Mouse (Mus musculus): ENCODE data around the gene Nav1. TPM values are rescaled to one million over a fixed set of nuclear protein-coding genes. Genes with fewer than 3 reads are reported as not detected.

The Nav1 gene
- polyA plus RNA-seq, 1 experiment from 2014 or later, result 3.2 TPM

DNA sequence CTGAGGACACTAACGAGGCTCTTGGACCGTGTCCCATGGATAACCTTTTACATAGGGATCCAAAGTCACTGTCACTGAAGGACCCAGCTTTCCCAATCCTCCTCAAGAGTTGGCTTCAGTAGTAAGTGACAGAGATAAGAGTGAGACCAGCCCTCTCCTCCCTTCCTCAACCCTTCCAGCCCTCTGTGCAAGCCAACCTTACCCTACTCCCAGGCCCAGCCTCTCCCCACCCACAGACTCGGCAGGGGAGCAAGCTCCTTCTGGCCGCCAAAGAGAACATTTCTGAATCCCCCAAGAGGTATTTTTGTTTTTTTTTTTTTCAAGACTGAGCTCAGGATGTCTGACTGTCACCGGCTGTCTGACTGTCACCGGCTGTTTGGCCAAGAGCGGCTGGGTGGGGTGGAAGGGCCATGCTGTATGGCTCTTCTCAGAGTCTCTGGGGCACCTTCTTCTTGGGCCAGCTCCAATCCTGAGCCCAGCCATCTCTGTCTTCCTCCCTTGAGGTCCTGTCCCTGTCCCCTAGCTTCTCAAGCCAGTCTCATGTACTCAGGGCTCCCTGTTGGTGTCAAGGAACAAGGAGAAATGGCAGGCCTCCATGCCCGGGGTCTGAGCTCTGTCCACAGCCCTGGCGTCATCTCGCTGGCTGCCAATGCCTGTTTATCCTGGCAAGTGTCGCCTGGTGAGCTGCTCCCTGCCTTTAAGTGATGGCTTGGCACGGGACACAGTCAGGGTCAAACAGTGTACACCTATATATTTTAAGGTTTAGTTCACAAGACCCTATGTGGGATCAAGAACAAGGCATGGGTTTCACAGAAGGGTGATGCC lies 68.4 kb downstream of the Nav1 start:
- H3K4me1 ChIP-seq, result no peaks in the 10 kb centered on the region; the same call in 1 of the 2 replicates
- H3K9ac ChIP-seq, result no peak overlapping the region
- no peaks in the 10 kb centered on the region for H3K27me3 ChIP-seq (replicated peaks)
- 70% methylated on average over 12 of the region's 12 CpGs for WGBS (ENCODE audit: insufficient replicate concordance)
- no peaks in the 10 kb centered on the region for H3K9me3 ChIP-seq (replicated peaks)
- no peak overlapping the region for H3K4me3 ChIP-seq
- no peaks in the 10 kb centered on the region for H3K36me3 ChIP-seq
- no peak overlapping the region for H3K27ac ChIP-seq
- no peak overlapping the region for H3K4me2 ChIP-seq
- ATAC-seq, result no peak

- H3K27me3 ChIP-seq (replicated peaks), result no peaks in the 10 kb centered on the region
- H3K9ac ChIP-seq, result no peak overlapping the region
- no peaks in the 10 kb centered on the region for H3K36me3 ChIP-seq
- H3K4me3 ChIP-seq, result no peak overlapping the region
- H3K9me3 ChIP-seq (replicated peaks), result no peaks in the 10 kb centered on the region
- no peaks in the 10 kb centered on the region for H3K4me1 ChIP-seq
- no peak overlapping the region for H3K27ac ChIP-seq
- no peak for ATAC-seq
- H3K4me2 ChIP-seq, result no peak overlapping the region
- WGBS (ENCODE audit: insufficient replicate concordance), result 76% methylated on average over 7 of the region's 7 CpGs
Observed at GRCm38 (mm10) chr1:135536822-135537221, 70.3 kb downstream of the Nav1 start.

DNA sequence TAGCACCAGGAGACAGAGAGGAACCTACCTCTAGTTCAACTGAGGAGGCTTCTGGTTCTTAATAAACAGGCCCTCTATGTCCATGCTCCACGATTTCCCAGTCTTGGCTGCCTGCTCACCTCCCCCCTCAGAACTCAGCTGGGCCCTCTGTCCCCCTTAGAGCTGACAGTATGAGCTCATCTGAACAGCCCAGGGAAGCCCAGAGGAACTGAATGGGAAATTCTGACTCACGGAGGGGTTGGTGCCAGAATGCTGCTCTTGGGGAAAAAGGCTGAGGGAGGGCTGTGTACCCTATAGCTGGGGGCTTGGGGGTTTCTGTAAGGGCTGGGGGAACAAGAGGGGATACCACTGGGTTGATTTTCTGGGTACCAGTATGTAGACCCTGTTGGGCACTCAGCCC lies 70.8 kb downstream of the Nav1 start:
- H3K27ac ChIP-seq, result no peak overlapping the region
- H3K36me3 ChIP-seq, result no peaks in the 10 kb centered on the region
- no peak overlapping the region for H3K4me2 ChIP-seq
- H3K9ac ChIP-seq, result no peak overlapping the region
- H3K4me3 ChIP-seq, result no peak overlapping the region
- no peak for ATAC-seq
- no peaks in the 10 kb centered on the region for H3K4me1 ChIP-seq
- 55% methylated on average over 2 of the region's 2 CpGs for WGBS (ENCODE audit: insufficient replicate concordance)
- H3K27me3 ChIP-seq (replicated peaks), result no peaks in the 10 kb centered on the region
- no peaks in the 10 kb centered on the region for H3K9me3 ChIP-seq (replicated peaks)

DNA sequence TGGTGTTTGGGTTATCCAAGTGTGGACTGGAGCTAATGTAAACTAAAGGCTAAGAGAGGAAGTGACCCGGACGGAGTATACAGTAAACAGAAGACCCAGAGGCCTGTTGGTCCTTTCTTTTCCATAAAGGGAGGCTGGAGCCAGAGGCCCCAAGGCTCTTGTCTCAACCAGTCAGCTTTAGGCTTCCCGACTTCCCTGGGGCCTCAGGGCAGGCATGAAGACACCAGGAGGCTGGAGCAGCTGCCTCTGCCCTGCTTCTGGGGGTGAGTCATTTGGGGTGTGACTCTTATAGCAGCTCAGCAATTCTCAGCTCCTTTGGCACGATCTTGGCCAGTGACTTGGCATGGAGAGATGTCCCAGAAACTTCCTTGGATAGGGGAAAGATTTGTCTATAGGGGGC lies 71.8 kb downstream of the Nav1 start:
- H3K4me3 ChIP-seq, result no peak overlapping the region
- H3K4me2 ChIP-seq, result no peak overlapping the region
- H3K4me1 ChIP-seq, result no peaks in the 10 kb centered on the region
- H3K9ac ChIP-seq, result no peak overlapping the region
- ATAC-seq, result no peak
- H3K27me3 ChIP-seq (replicated peaks), result no peaks in the 10 kb centered on the region
- no peaks in the 10 kb centered on the region for H3K36me3 ChIP-seq
- no peak overlapping the region for H3K27ac ChIP-seq
- 49% methylated on average over 4 of the region's 4 CpGs for WGBS (ENCODE audit: insufficient replicate concordance)
- no peaks in the 10 kb centered on the region for H3K9me3 ChIP-seq (replicated peaks)

- Histone ChIP-seq H3K9me3 (replicated peaks) (no peaks in the 10 kb centered on the region), H3K27me3 (replicated peaks) (no peaks in the 10 kb centered on the region), H3K4me1 (no peaks in the 10 kb centered on the region), H3K4me3 (no peak overlapping the region), H3K27ac (no peak overlapping the region), H3K4me2 (no peak overlapping the region), H3K36me3 (no peaks in the 10 kb centered on the region), H3K9ac (no peak overlapping the region)
- no peak for ATAC-seq
- 47% methylated on average over 4 of the region's 4 CpGs for whole genome bisulfite sequencing (ENCODE audit: insufficient replicate concordance)
Observed at GRCm38 (mm10) chr1:135534782-135535181, 72.3 kb downstream of the Nav1 start.

GRCm38 (mm10) chr1:135534070-135534469 lies 73.0 kb downstream of the Nav1 start:
- ATAC-seq, result no peak
- Histone ChIP-seq H3K9me3 (replicated peaks) (no peaks in the 10 kb centered on the region), H3K4me3 (no peak overlapping the region), H3K4me2 (no peak overlapping the region), H3K27me3 (replicated peaks) (no peaks in the 10 kb centered on the region), H3K36me3 (no peaks in the 10 kb centered on the region), H3K27ac (no peak overlapping the region), H3K4me1 (no peaks in the 10 kb centered on the region), H3K9ac (no peak overlapping the region)
- 65% methylated on average over 4 of the region's 4 CpGs for WGBS (ENCODE audit: insufficient replicate concordance)

DNA sequence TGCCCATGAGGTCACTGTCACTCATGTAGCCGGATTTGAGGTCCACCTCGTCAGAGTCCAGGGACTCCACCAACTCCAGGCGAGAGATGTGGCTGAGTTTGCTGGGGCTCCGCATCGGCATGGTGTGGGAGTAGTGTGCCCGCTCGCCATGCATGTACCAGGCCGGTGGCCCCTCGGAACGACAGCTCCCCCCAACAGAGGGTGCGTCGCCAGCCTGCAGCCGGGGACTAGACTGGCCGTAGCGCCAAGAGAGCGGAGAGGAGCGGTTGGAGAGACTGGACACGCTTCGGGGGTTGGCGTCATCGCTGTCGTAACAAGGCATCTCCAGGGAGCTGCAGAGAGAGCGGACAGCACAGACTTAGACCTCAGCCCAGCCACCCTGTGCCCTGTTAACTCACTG lies 74.7 kb downstream of the Nav1 start:
- H3K4me1 ChIP-seq, result no peaks in the 10 kb centered on the region
- WGBS (ENCODE audit: insufficient replicate concordance), result 80% methylated on average over 23 of the region's 23 CpGs
- H3K9ac ChIP-seq, result no peak overlapping the region
- 0 out of 2 replicates have a peak, but pooled peaks cover 2% of the 10 kb centered on the region for H3K36me3 ChIP-seq
- no peaks in the 10 kb centered on the region for H3K27me3 ChIP-seq (replicated peaks)
- H3K9me3 ChIP-seq (replicated peaks), result no peaks in the 10 kb centered on the region
- no peak overlapping the region for H3K4me2 ChIP-seq
- no peak for ATAC-seq
- H3K4me3 ChIP-seq, result no peak overlapping the region
- no peak overlapping the region for H3K27ac ChIP-seq

DNA sequence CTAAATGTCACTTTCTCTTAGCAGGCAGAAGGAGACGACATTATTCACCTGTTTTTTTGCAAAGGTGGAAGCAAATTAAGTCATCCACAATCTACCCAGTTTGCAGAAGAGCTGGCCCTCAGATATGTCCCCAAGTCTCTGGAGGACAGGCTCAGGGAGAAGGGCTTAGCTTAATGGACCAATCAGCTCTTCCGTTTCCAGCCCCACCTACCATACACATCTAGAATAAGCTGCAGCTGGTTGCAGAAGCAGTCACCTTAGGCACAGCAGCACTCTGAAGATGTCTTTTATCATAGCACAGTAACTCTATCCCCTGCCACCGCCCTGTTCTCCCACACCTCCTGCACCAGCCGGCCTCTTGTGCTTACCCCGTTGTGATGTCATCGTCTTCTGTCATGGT lies 75.1 kb downstream of the Nav1 start:
- 81% methylated on average over 6 of the region's 6 CpGs for WGBS (ENCODE audit: insufficient replicate concordance)
- Histone ChIP-seq H3K4me2 (no peak overlapping the region), H3K4me3 (no peak overlapping the region), H3K4me1 (no peaks in the 10 kb centered on the region), H3K27ac (no peak overlapping the region), H3K27me3 (replicated peaks) (no peaks in the 10 kb centered on the region), H3K36me3 (0 out of 2 replicates have a peak, but pooled peaks cover 2% of the 10 kb centered on the region), H3K9me3 (replicated peaks) (no peaks in the 10 kb centered on the region), H3K9ac (no peak overlapping the region)
- ATAC-seq, result no peak

GRCm38 (mm10) chr1:135531081-135531480 lies 76.0 kb downstream of the Nav1 start:
- H3K36me3 ChIP-seq, result 0 out of 2 replicates have a peak, but pooled peaks cover 2% of the 10 kb centered on the region
- H3K4me3 ChIP-seq, result no peak overlapping the region
- H3K4me2 ChIP-seq, result no peak overlapping the region
- no peak overlapping the region for H3K27ac ChIP-seq
- 72% methylated on average over 10 of the region's 10 CpGs for WGBS (ENCODE audit: insufficient replicate concordance)
- H3K9ac ChIP-seq, result no peak overlapping the region
- ATAC-seq, result no peak
- H3K9me3 ChIP-seq (replicated peaks), result no peaks in the 10 kb centered on the region
- no peaks in the 10 kb centered on the region for H3K4me1 ChIP-seq
- no peaks in the 10 kb centered on the region for H3K27me3 ChIP-seq (replicated peaks)

DNA sequence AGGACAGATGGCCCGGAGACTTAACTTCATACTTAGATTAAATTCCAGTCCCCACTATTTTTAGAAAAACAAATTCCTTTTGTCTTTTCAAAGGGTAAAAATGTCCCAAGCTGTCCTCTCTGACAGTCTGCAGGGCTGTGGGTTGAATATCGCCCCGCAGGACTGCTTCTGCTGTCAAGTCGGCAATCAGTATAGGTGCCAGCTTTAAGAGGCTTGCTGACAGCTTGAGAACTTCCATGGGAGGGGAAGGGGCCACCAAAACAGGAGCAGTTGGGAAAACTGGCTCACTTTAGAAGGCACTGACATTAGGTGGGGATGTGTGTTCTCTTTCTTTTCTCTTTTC lies 82.6 kb downstream of the Nav1 start:
- 0 out of 2 replicates have a peak, but pooled peaks cover 5% of the 10 kb centered on the region for H3K36me3 ChIP-seq
- no peak overlapping the region for H3K4me3 ChIP-seq
- no peak overlapping the region for H3K27ac ChIP-seq
- H3K9me3 ChIP-seq (replicated peaks), result no peaks in the 10 kb centered on the region
- WGBS (ENCODE audit: insufficient replicate concordance), result 70% methylated on average over 4 of the region's 4 CpGs
- ATAC-seq, result no peak
- no peaks in the 10 kb centered on the region for H3K4me1 ChIP-seq
- no peak overlapping the region for H3K9ac ChIP-seq
- no peak overlapping the region for H3K4me2 ChIP-seq
- no peaks in the 10 kb centered on the region for H3K27me3 ChIP-seq (replicated peaks)

GRCm38 (mm10) chr1:135523780-135524517 lies 83.1 kb downstream of the Nav1 start:
- H3K27ac ChIP-seq, result no peak overlapping the region
- no peak overlapping the region for H3K4me3 ChIP-seq
- ATAC-seq, result no peak
- no peak overlapping the region for H3K4me2 ChIP-seq
- no peaks in the 10 kb centered on the region for H3K9me3 ChIP-seq (replicated peaks)
- H3K27me3 ChIP-seq (replicated peaks), result no peaks in the 10 kb centered on the region
- H3K36me3 ChIP-seq, result 0 out of 2 replicates have a peak, but pooled peaks cover 5% of the 10 kb centered on the region
- H3K9ac ChIP-seq, result no peak overlapping the region
- H3K4me1 ChIP-seq, result no peaks in the 10 kb centered on the region
- 55% methylated on average over 12 of the region's 12 CpGs for WGBS (ENCODE audit: insufficient replicate concordance)

- no peak overlapping the region for H3K4me2 ChIP-seq
Observed at GRCm38 (mm10) chr1:135523344-135523743, 83.8 kb downstream of the Nav1 start.

More at GRCm38 (mm10) chr1:135523344-135523743, 83.8 kb downstream of the Nav1 start:
- 0 out of 2 replicates have a peak, but pooled peaks cover 3% of the 10 kb centered on the region for H3K36me3 ChIP-seq
- no peaks in the 10 kb centered on the region for H3K27me3 ChIP-seq (replicated peaks)
- H3K27ac ChIP-seq, result no peak overlapping the region
- no peak overlapping the region for H3K4me3 ChIP-seq
- no peaks in the 10 kb centered on the region for H3K4me1 ChIP-seq
- no peak for ATAC-seq
- H3K9me3 ChIP-seq (replicated peaks), result no peaks in the 10 kb centered on the region
- no peak overlapping the region for H3K9ac ChIP-seq
- WGBS (ENCODE audit: insufficient replicate concordance), result 67% methylated on average over 2 of the region's 2 CpGs

Data from liver, embryonic 12.5 days (tissue).